Mouse (Mus musculus): ENCODE data around the gene Zfp619. TPM values are rescaled to one million over a fixed set of nuclear protein-coding genes. Genes with fewer than 3 reads are reported as not detected.

Gene Zfp619
- polyA plus RNA-seq (2015; fragmentation: Illumina TruSeq; extraction: RNeasy Lipid Tissue Mini Kit (QIAGEN cat#74804); ENCODE audit: low read depth, low replicate concordance), result 2.4 TPM

DNA sequence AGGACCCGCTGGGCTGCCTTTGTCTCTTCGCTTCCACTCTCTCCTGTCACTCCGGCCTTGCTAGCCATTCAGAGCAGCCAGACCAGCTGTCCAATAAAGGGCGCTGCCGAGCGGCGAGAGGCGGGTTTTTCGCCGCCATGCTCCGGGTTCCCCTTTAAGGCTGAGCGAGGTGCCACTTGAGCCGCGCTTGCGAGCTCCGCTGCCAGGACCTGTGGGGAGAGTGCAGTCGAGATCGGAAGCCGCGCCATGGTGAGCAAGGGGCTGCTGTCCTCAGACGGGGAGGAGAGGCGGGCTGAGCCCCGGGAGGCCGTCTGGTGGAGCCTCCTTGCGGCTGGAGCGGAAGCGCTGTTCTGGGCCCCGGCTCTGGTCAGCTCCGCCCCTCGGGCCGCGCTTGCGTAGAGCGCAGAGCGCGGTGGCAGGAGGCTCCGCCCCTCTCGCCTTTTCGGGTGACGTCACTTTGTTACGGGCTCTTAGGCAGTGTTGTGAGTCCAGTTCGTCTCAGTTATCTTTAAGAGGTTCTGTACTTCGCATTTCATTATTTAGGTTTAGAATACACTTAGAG, at the start of gene Zfp619:
TSS of gene Zfp619 (plus strand) at position 151 of the 562 bp plus-strand sequence.

Other genes starting within 250 kb of the Zfp619 start
- gene Gm5114, start 104.6 kb upstream of the Zfp619 start, polyA plus RNA-seq (2015; fragmentation: Illumina TruSeq; extraction: RNeasy Lipid Tissue Mini Kit (QIAGEN cat#74804); ENCODE audit: low read depth, low replicate concordance), result not detected